Mouse (Mus musculus) small intestine, adult 2 months (tissue): ENCODE data around the gene Man1a2.

Source experiments
- CTCF ChIP-seq: fragments of 200-500 bp; IDR thresholded peaks from 2 replicates; pipeline ENCODE4 v1.5.1; 2012; ENCODE audit warnings: low read depth, mild to moderate bottlenecking, control low read depth, inconsistent platforms, low read length, moderate library complexity, mixed read lengths; ENCODE audit not compliant: insufficient replicate concordance, insufficient read length; ENCODE audit errors: extremely low read depth
- POLR2A ChIP-seq: fragments of 200-500 bp; IDR thresholded peaks from 2 replicates; pipeline ENCODE4 v1.6.1; 2012; ENCODE audit warnings: low read depth, mild to moderate bottlenecking, control low read depth, inconsistent platforms, low read length, moderate library complexity

DNA sequence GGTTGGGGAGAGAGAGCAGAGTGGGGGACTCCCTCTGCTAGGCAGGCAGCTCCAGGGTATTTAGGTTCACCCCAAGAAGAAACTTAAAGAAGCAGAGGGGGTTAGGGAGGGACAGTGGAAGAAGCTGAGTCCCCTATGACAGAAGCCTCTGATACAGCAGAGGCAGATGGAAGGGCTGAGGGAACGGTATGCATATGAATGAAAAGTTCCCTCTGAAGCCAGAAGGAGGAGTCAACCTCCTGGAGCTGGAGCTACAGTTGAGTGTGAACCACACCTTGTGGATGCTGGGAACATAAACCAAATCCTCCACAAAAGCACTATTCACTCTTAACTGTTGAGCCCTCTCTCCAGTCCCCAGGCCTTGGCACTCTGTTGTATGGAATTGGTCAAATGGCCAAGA lies 163.7 kb downstream of the Man1a2 start:
- TF ChIP-seq POLR2A (no peak), CTCF (no peak)
